Mouse (Mus musculus): ENCODE measurements at regions not wholly inside any gene's neighbourhood (a gene's known extent, or its start where the extent isn't known, plus 50 kb on each side); places are given as distances from the start of the nearest gene placed in this dataset.

DNA sequence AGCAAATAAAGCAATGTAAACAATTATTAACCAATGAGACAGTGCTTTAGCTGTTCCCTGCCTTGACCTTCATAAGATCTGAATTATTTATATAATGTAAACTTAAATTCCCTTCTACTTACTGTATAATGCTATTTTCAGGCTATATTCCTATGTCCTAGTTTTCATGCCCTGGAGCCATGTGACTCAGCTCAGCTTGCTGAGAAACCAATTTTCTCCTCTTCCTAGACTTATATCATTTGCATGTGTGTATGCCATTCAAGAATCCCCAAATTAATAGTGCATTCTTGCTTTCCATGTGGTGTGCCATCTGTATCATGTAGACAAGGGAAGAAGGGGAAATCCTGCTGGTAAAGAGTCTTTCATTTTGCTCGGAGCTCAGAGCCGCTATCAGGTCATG, 166.7 kb upstream of the Trim24 start:
- TF ChIP-seq POLR2A (IDR thresholded peaks at IDR 0.05; ENCODE audit: borderline replicate concordance, control insufficient read depth, low read depth, low read length), result no peak
- TF ChIP-seq CTCF (IDR thresholded peaks at IDR 0.05; ENCODE audit: control insufficient read depth, insufficient read depth, low read length), result no peak

Data from bone marrow, adult 2 months (tissue).